Mouse (Mus musculus) kidney, postnatal 36 days (tissue): ENCODE measurements at regions not wholly inside any gene's neighbourhood (a gene's known extent, or its start where the extent isn't known, plus 50 kb on each side); places are given as distances from the start of the nearest gene placed in this dataset.

ENCODE experiments used
- DNase-seq, 2 experiments: peaks; one replicate each; pipeline ENCODE4 v3.0.0; 2021 to 2022; ENCODE audit warnings: mixed read lengths in 2 of 2

GRCm38 (mm10) chr1:57272593-57272992, 104.8 kb upstream of the 1700066M21Rik start:
- no peak for DNase-seq

- no peak for DNase-seq
Measured at GRCm38 (mm10) chr1:57281549-57281948, 95.9 kb upstream of the 1700066M21Rik start.

DNA sequence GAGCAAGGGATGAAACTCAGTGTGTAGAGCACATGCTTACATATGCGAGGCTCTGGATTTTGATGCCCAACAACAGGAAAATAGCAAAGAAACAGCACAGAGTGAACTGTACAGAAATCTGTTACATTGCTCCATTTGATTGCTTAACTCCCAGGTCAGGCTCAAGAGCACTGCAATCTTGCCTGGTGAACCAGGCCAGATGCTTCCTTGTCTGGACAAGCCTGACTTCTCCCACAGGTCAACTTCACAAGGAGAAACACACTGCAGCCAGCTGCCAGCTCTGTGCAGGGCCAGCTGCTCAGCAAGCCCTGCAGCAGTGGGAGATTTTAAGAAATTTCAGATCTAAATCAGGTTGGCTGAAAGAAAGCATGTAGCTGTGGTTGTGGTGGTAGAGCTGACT, 81.2 kb upstream of the 1700066M21Rik start:
- DNase-seq = peak in 1 of 2 experiments; percentile 0

DNA sequence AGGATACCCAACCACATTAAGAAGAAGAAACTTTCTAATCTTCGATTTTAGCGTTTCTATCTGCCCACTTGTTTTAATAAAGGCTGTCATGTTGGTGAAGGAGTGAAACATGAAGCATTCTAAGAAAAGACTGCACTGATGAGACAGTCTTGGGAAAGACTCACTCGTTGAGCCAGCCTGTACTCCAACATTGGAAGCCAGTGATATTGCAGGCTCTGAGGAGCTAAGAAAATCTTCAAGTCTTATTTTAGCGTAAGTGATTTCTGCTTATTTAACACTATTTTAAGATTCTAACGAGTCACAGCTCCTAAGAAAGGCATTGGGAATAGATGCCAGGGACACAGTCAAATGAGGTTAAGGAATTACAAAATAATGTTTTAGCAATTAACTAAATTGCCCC, 78.9 kb upstream of the 1700066M21Rik start:
- no peak for DNase-seq

- no peak for DNase-seq
Measured at GRCm38 (mm10) chr1:57301260-57301979, 76.0 kb upstream of the 1700066M21Rik start.

DNA sequence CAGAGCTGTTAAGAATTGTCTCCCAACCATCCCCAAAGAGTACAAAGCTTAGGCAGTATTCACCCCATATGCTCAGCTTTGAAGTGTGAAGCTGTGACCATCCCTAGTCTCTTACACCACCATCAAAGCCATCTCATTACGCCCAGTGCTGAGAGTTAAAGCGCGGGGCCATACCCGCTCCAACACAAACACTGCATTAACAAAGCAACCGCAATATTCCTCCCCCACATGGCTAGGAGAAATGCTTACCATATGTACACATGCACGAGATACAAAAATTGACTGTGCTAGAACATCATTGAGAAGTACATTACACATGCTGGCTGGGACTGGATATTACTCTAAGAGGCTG, 75.5 kb upstream of the 1700066M21Rik start:
- DNase-seq = no peak

DNA sequence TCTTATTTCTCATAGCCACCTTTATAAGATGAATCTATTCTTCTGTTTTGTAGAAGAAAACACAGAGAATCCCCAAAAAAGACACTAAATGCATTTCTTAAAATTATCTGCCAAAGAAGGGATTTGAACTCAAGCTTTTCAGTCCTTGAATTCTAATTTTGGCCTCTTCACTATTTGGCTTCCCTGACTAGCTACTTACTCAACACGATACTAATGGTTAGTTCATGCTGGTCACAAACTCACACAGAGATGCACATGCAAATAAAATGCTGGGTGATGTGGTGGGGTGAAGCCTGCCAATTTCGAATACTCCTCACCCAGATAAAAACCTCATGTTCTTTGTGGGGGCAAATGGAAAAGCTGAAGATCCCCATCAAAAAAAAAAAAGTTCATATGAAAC, 72.7 kb upstream of the 1700066M21Rik start:
- no peak for DNase-seq

DNA sequence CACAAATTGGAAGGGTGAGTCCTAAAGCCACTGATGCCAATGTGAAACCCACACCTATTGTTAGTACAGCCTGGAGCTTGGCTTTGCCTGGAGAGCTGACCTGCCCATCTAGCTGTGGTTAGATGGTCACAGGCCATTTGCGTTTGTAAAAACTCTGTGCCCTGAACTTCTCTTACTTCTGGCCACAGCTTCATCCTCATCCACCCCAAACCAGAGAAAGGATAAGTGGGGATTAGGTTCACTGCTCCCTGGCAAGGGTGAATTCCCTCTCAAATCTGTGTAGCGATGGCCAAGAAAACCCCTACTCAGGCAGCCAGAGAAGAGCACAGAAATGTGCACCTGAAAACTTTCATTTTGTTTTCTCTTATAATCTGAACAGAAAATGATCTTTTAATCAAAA, 54.9 kb upstream of the 1700066M21Rik start:
- no peak for DNase-seq

- no peak for DNase-seq
Measured at GRCm38 (mm10) chr1:57323118-57323517, 54.3 kb upstream of the 1700066M21Rik start.

DNA sequence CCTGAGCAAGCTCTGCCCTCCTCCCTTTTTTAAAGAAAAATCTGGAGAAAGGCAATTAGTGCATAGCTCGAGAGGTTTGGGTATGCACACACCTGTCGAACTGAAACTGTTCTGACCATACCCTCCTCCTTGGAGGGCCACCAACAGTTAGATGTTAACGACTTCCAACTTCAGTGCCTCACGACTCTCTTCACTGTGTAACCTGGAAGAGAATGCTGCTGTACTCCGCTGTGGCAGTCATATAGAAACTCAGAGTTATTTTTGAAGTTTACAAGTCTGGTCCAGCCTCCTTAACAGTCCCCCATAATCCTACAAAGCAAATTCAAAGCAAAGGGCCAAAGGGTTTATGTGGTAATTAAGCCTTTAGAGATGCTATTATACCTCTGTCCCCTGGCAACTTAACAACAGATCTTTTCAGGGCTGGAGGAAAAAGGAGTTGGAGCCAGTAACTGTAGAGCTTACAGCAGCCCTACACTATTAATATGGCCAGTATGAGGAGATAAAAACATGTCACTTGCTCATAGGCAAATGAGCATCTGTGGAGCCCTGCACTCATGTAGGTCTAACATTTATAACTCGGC, 51.7 kb upstream of the 1700066M21Rik start:
- no peak for DNase-seq
